Mouse (Mus musculus) kidney, postnatal 25 days (tissue): ENCODE measurements at regions not wholly inside any gene's neighbourhood (a gene's known extent, or its start where the extent isn't known, plus 50 kb on each side); places are given as distances from the start of the nearest gene placed in this dataset.
"Not testable (repeated sequence)": the region's sequence is repeated elsewhere in the genome, so short reads cannot be mapped to it uniquely, and the experiment has no call there.

Experiments
- DNase-seq, 2 experiments: peaks; one replicate each; pipeline ENCODE4 v3.0.0; 2021; ENCODE audit warnings: mixed read lengths in 2 of 2

GRCm38 (mm10) chr6:16765354-16765753 lies 132.9 kb downstream of the Tfec start:
- DNase-seq: no peak

DNA sequence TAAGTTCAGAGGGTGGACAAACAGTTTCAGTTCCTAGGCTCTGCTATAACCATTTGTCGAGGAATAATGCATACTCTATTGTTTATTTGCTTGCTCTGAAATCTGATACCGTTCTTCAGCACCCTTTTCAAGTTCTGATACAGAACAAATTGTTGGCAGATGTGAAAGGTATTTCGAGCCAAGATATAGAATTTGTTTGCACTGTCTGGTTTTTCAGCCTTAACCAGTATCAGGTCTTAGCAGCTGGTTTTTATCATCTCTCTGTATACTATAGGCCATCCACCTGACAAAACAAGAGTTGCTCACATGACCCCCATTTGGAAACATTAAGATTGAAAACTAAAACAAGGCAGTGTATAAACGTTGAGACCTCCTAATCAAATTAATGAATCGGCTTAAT lies 133.5 kb downstream of the Tfec start:
- DNase-seq: no peak

DNA sequence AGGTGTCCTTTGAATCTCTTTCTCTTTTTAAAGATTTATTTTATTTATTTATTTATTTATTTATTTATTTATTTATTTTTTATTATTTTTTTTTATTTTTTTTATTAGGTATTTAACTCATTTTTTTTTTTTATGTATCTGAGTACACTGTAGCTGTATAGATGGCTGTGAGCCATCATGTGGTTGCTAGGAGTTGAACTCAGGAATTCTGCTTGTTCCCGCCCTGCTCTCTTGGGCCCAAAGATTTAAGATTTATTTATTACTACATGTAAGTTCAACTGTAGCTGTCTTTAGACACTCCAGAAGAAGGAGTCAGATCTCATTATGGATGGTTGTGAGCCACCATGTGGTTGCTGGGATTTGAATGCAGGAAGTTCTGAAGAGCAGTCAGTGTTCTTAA lies 143.2 kb downstream of the Tfec start:
- not testable (repeated sequence) for DNase-seq

DNA sequence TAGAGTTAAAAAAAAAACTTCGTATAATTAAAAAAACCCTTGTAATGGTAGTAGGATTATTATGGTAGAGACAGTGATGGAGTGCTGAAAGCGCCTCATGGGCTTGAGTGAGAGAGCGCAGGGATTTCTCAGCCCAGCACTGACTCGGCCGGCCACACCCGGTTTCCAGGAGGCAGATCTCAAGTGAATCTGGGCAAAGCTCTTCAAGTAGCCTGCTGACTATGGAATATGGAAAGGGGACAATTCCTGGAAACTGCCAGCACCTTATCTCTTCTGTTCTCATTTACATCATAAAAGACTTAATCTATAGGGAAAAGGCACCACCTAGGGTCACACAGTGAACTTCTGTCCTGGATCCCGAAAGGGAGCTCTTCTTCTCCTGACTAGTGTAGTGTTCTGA lies 165.1 kb downstream of the Tfec start:
- no peak for DNase-seq

- DNase-seq: no peak
These were observed 166.1 kb downstream of the Tfec start for GRCm38 (mm10) chr6:16732095-16732494.

- DNase-seq: no peak
These were observed 170.9 kb downstream of the Tfec start for GRCm38 (mm10) chr6:16727256-16727890.

- no peak for DNase-seq
These were observed 173.0 kb downstream of the Tfec start for GRCm38 (mm10) chr6:16725256-16725655.

DNA sequence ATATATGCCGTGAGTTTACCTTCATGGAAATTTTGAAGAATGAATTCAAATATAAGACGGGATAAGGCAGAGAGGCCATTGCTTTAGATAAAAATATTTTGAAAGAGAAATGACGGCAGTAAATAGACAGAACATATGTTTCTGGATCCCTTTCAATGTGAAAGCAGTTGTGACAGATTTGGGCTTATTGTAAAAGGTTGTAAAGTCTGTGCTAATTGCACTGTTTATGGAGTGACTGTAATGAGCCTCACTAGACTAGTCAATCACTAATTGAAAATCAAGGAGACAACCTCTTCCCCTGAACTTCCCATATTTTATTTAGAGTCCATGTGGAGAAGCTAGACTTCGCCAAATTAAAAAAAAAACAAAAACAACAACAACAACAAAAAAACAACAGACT lies 193.7 kb downstream of the Tfec start:
- DNase-seq: no peak

GRCm38 (mm10) chr6:16703412-16703746 lies 194.9 kb downstream of the Tfec start:
- DNase-seq: no peak

DNA sequence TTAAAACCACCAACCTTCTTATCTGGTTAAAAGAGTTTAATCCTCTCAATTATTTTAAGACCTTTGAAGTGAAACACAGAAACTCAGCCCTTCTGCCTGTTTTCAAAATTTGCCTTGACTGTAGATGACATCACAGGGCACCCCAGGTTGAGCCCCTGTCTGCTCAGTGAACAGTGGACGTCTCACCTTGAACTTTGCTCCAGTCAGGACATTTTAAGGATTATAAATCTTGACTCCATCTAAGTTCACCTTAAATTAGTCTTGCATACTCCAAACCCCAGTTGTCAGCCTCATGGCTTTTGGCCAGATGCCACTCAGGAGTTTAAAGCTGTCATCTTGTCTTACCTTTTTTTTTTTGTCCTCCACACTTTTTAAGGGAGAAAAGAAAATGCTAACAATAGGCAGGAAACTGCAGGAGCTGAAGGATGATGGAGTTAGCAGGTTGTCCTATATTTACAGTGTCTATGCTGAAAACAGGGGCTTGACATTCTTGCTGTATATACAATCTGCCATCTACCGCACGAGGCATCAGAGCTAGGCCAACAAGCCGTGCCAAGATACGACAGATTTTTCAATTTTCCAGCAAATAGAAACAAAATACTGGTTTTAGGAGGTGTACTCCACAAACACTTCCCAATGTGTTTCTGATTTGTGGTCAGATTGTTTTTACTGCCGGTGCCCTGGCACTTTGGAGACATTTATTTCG lies 195.4 kb downstream of the Tfec start:
- DNase-seq: no peak

- DNase-seq: no peak
These were observed 201.0 kb downstream of the Tfec start for GRCm38 (mm10) chr6:16697285-16697684.

DNA sequence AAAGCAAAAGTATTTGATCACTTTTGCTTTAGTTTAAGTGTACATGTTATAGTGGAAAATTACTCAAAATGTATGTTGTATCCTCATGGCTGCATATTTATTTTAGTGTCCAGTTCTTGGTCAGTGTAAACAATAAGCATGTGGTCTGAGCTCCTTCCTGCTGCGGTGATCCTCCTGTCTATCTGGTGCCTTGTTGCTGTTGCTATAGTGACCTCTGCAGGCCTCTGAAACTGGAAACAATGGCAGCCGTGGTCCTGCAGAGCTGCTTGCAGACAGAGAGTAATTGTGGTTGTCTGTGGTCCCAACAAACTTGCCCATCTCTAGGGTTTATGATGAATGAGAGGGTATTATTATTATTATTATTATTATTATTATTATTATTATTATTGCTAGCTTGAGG lies 230.2 kb downstream of the Tfec start:
- DNase-seq: peak; percentile 3 to 34

- DNase-seq: no peak
These were observed 231.0 kb downstream of the Tfec start for GRCm38 (mm10) chr6:16667241-16667640.

- DNase-seq: no peak
These were observed 252.0 kb downstream of the Tfec start for GRCm38 (mm10) chr6:16646269-16646668.

GRCm38 (mm10) chr6:16643519-16643918 lies 254.7 kb downstream of the Tfec start:
- no peak for DNase-seq

GRCm38 (mm10) chr6:16636736-16637304 lies 261.4 kb downstream of the Tfec start:
- no peak for DNase-seq

DNA sequence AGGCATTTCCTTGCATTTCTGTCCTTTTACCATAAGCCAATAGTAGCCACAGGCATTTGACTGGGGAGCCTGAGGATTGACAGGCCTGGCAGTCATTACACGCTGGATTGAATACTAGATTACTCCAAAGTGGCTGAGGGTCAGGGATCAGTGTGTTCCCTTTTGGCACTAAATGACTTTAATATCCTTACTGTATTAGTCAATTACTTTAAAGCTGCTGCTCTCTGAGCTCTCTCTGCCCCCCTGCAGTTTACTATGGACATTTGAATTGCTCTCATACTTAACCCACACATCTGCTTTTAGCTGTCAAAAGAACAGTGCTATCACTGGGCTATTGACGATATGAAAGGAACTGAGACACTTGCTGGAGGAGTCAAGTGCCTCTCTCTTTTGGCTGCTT lies 262.1 kb downstream of the Tfec start:
- DNase-seq: no peak

- DNase-seq: no peak
These were observed 290.7 kb downstream of the Tfec start for GRCm38 (mm10) chr6:16607393-16608023.

DNA sequence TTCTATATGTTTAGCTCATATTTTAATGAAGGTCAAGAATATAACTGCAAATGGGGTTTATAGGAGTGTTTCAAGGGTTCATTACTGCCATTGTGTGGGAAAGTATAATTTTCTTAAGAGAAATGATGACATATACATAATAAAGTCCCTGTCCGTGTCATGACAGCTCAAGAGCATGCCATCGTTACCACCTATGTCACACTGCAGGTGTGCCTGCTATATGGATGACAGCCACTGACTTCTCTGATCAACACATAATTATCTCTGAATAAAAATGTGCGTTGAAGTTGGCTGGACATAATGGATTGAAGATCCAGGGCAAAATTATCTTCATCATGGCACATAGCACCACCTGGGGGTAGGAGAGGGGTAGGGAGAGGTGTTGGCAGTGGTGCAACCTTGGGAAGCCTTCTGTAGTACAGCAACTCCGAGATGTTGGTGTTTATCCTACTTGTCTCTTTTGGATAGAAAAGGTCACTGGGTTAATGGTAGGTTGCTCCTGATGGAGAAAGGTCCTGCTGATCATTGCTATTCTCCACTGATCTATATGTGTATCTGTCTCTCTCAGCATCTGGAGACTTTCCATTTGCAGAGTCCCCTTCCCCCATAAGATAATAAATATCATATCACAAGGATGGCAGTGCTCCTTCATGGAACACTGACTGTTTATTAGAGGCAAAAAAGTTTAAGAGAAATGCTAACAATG lies 291.4 kb downstream of the Tfec start:
- no peak for DNase-seq

DNA sequence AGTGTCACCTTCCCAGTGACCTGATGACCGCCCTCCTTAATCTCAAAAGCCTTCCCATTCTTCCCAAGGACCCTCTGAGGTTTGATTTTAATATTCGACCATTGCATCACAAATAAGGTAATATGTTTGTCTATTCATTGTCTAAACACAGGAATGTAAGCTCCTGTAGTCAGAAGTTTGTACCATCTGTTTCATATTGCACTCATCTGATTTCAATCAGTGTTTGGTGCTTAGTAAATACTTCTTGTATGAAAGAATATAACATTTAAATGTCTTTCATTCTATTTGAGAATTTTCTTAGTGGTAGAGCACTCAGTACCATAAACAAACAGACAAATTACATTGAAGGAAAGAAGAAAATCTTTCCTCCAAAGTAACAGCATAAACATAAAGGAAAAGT lies 305.8 kb downstream of the Tfec start:
- DNase-seq: no peak

- no peak for DNase-seq
These were observed 315.9 kb downstream of the Tfec start for GRCm38 (mm10) chr6:16582302-16582701.

GRCm38 (mm10) chr6:16581801-16582200 lies 316.4 kb downstream of the Tfec start:
- DNase-seq: no peak

DNA sequence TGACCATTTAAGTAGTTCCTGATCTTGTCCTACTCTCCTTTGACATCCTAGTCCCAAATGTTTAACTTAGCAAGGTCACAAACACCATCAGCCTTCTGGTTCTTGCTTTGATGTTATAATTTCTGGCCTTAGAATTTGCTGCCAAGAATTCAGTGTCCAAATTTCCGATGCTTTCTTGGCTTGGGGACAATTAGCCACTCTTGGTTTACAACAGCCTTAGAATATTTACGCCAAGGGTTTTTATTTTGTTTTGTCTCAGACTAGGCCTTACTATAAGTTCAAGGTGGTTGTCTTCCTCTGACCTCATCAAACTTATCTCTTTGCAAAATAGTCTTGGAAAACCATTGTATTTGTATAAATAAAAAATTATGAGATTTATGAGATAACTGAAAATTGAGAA lies 322.4 kb downstream of the Tfec start:
- no peak for DNase-seq
